Mouse (Mus musculus): ENCODE measurements at regions not wholly inside any gene's neighbourhood (a gene's known extent, or its start where the extent isn't known, plus 50 kb on each side); places are given as distances from the start of the nearest gene placed in this dataset.

- DNase-seq: no peak
Measured at GRCm38 (mm10) chr4:54170202-54170931, 344.5 kb downstream of the Tmem38b start.

GRCm38 (mm10) chr4:54184213-54184612 is 358.4 kb downstream of the Tmem38b start:
- no peak for DNase-seq

GRCm38 (mm10) chr4:54195734-54196133 is 369.9 kb downstream of the Tmem38b start:
- no peak for DNase-seq

GRCm38 (mm10) chr4:54202440-54202839 is 376.6 kb downstream of the Tmem38b start:
- no peak for DNase-seq

- no peak for DNase-seq
Measured at GRCm38 (mm10) chr4:54224572-54224971, 398.7 kb downstream of the Tmem38b start.

Measured in cerebellum, adult 18-20 months (tissue).